Mouse (Mus musculus): ENCODE measurements at regions not wholly inside any gene's neighbourhood (a gene's known extent, or its start where the extent isn't known, plus 50 kb on each side); places are given as distances from the start of the nearest gene placed in this dataset.

DNA sequence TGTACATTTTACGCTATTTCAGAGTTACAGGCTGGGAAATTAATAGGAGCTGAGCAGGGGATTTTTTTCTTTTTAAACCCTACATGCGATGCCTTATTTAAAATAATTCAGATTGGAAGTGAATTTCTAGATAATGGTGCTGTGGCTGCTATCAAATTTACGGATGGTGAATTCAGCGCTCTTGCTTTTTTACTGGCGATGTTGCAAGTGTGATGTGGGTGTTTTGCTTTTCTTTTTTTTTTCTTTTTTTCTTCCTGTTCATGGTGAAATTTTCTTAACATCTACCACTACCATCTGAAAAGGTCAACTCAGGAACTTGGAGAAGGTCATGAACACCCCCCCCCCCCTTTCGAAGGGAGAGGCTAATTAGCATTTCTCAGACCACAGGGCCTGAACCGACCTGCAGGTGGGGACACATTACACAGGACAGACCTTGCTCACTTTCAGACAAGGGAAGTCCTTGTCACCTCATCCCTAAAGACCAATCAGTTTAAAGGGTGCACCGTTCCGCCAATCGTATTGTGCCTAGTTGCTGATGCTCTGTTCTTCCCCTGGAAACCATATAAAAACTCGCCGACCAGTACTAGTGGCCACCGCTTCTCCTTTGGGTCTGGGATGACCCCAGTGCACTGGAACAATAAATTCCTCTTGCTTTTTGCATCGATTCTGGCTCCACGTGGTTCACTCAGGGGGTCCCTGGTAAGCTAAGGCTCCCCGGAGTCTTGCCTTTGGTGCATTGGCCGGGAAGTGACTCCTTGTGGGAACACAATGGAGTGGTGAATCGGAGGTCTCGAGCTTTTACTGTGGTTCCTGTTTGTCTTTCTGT is 95.0 kb upstream of the Fbxo11 start:
- no peak overlapping the region for H3K9ac ChIP-seq
- H3K4me1 ChIP-seq (ENCODE audit: insufficient read depth) = no peaks in the 10 kb centered on the region
- no peak for ATAC-seq (ENCODE audit: insufficient read depth)
- H3K27ac ChIP-seq (ENCODE audit: low read depth) = no peak overlapping the region
- WGBS = 48% methylated on average over 19 of the region's 19 CpGs
- no peak overlapping the region for H3K4me3 ChIP-seq (ENCODE audit: low read depth, low read length)
- TF ChIP-seq CTCF (IDR thresholded peaks at IDR 0.05; ENCODE audit: low read depth) = no peak
- DNase-seq = no peak
- no peaks in the 10 kb centered on the region for H3K9me3 ChIP-seq (ENCODE audit: low read depth, low read length)
- no peaks in the 10 kb centered on the region for H3K27me3 ChIP-seq (ENCODE audit: insufficient read depth, low read length)
- H3K36me3 ChIP-seq (ENCODE audit: insufficient read depth) = no peaks in the 10 kb centered on the region
- no peak overlapping the region for H3K4me2 ChIP-seq

DNA sequence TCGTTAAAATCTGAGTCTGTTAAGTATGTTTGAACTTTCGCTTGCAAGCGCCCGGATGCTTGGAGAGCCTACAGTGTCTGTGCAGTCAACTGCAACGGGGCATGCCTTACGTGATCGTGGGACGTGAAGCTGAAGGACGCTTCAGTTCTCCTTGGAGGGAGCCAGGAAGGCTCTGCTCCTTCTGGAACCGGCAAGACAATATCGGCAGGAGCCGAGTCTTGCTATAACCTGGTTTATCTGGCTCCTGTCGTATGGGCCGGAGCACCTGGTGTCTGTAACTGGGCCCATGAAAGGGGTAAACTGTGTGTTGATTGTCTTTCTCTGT is 95.5 kb upstream of the Fbxo11 start:
- Histone ChIP-seq H3K27me3 (ENCODE audit: insufficient read depth, low read length) (no peaks in the 10 kb centered on the region), H3K4me1 (ENCODE audit: insufficient read depth) (no peaks in the 10 kb centered on the region), H3K4me3 (ENCODE audit: low read depth, low read length) (no peak overlapping the region), H3K9ac (no peak overlapping the region), H3K36me3 (ENCODE audit: insufficient read depth) (no peaks in the 10 kb centered on the region), H3K4me2 (no peak overlapping the region), H3K27ac (ENCODE audit: low read depth) (no peak overlapping the region), H3K9me3 (ENCODE audit: low read depth, low read length) (no peaks in the 10 kb centered on the region)
- ATAC-seq (ENCODE audit: insufficient read depth) (no peak), DNase-seq (no peak)
- WGBS = 72% methylated on average over 14 of the region's 14 CpGs
- TF ChIP-seq CTCF (IDR thresholded peaks at IDR 0.05; ENCODE audit: low read depth) = no peak

GRCm38 (mm10) chr17:88161766-88162165 is 96.7 kb upstream of the Fbxo11 start:
- H3K27ac ChIP-seq (ENCODE audit: low read depth) = no peak overlapping the region
- H3K4me1 ChIP-seq (ENCODE audit: insufficient read depth) = no peaks in the 10 kb centered on the region
- WGBS = 93% methylated on average over 8 of the region's 8 CpGs
- ATAC-seq (ENCODE audit: insufficient read depth) = no peak
- H3K4me3 ChIP-seq (ENCODE audit: low read depth, low read length) = no peak overlapping the region
- H3K27me3 ChIP-seq (ENCODE audit: insufficient read depth, low read length) = no peaks in the 10 kb centered on the region
- no peak overlapping the region for H3K9ac ChIP-seq
- DNase-seq = no peak
- H3K4me2 ChIP-seq = no peak overlapping the region
- TF ChIP-seq CTCF (IDR thresholded peaks at IDR 0.05; ENCODE audit: low read depth) = no peak
- no peaks in the 10 kb centered on the region for H3K9me3 ChIP-seq (ENCODE audit: low read depth, low read length)
- no peaks in the 10 kb centered on the region for H3K36me3 ChIP-seq (ENCODE audit: insufficient read depth)

DNA sequence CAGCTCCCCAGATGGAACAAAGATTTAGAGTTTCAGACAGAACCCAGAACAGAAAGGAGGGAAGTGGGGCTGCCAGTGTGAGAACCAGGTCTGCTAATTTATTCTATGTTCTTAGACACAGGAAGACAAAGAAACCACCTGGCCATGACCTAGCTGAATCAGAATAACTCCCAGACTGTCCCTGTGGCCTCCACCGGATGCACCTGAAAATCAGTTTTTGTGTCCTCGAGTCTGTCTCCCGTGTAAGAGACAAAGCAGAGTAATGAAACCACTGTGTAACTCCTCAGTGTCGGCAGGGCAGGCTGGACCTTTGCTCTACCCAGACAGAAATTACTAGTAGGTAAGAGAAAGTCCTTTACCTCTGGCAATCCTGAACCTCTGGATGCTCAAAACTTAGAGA is 99.7 kb upstream of the Fbxo11 start:
- no peak for DNase-seq
- 83% methylated on average over 4 of the region's 4 CpGs for WGBS

DNA sequence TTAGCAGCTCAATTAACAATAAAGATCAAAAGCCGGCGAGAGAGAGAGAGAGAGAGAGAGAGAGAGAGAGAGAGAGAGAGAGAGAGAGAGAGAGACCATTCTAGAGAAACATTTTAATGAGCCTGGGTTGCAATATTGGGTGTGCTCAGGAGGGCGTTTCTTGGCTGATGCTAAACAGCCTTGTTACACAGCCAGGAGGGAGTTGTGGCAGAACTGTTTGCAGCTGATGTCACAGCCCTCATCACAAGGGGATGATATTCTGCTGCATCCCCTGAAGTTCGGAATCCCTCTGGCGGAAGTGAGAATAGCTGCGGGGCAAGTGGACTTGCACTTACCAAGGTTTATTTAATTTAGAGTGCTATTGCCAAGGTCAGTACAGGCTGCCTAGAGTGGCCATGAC is 100.7 kb upstream of the Fbxo11 start:
- 83% methylated on average over 6 of the region's 6 CpGs for WGBS
- no peak for TF ChIP-seq CTCF (IDR thresholded peaks at IDR 0.05; ENCODE audit: low read depth)
- ATAC-seq (ENCODE audit: insufficient read depth) = no peak
- H3K27ac ChIP-seq (ENCODE audit: low read depth) = no peak overlapping the region
- no peak overlapping the region for H3K9ac ChIP-seq
- H3K4me3 ChIP-seq (ENCODE audit: low read depth, low read length) = no peak overlapping the region
- no peaks in the 10 kb centered on the region for H3K27me3 ChIP-seq (ENCODE audit: insufficient read depth, low read length)
- no peaks in the 10 kb centered on the region for H3K4me1 ChIP-seq (ENCODE audit: insufficient read depth)
- H3K36me3 ChIP-seq (ENCODE audit: insufficient read depth) = no peaks in the 10 kb centered on the region
- H3K9me3 ChIP-seq (ENCODE audit: low read depth, low read length) = no peaks in the 10 kb centered on the region
- no peak for DNase-seq
- no peak overlapping the region for H3K4me2 ChIP-seq

More for the DNA sequence above, 99.7 kb upstream of the Fbxo11 start:
- Histone ChIP-seq H3K9me3 (ENCODE audit: low read depth, low read length) (no peaks in the 10 kb centered on the region), H3K4me2 (no peak overlapping the region), H3K36me3 (ENCODE audit: insufficient read depth) (no peaks in the 10 kb centered on the region), H3K27me3 (ENCODE audit: insufficient read depth, low read length) (no peaks in the 10 kb centered on the region), H3K27ac (ENCODE audit: low read depth) (no peak overlapping the region), H3K4me1 (ENCODE audit: insufficient read depth) (no peaks in the 10 kb centered on the region), H3K4me3 (ENCODE audit: low read depth, low read length) (no peak overlapping the region), H3K9ac (no peak overlapping the region)
- TF ChIP-seq CTCF (IDR thresholded peaks at IDR 0.05; ENCODE audit: low read depth) = no peak
- ATAC-seq (ENCODE audit: insufficient read depth) = no peak

DNA sequence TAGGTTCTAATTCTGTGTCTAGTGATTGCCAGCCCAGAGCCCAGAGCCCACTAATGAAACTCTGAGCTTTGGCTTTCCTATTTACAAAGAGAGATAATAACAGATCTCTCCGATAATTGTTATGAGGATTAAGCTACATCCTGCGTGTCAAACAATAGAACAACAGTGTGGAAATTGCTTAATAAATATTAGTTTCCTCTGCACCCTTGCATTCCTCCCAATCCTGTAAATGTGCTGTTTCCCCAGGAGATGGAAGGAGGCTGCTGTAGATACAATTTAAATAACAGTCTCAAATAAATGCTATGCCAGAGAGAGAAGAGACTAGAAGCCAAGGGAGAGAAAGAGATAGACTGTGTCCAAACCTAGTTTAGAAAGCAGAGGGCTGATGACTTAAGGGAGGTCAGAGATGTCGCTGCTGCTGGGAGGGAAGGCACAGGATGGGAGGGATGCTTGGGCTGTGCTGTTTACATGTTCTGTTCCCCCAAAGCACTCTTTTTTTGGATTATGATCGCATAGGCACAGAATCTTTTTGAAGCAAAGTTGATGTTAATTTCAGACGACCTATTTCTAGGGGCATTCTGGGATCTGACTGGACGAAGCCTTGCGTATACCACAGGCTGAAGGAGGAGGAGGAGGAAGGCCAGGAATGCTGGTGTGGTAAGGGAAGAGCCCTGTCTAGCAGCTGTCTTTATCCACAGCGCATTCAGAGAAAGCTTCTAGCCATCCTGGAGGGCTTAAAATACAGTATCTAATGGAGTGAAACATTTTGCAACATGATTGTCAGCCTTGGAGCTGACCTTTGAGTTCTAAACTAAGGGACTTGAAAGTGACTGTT is 103.4 kb upstream of the Fbxo11 start:
- H3K9me3 ChIP-seq (ENCODE audit: low read depth, low read length) = no peaks in the 10 kb centered on the region
- no peak overlapping the region for H3K9ac ChIP-seq
- TF ChIP-seq CTCF (IDR thresholded peaks at IDR 0.05; ENCODE audit: low read depth) = no peak
- H3K27me3 ChIP-seq (ENCODE audit: insufficient read depth, low read length) = no peaks in the 10 kb centered on the region
- no peak overlapping the region for H3K4me3 ChIP-seq (ENCODE audit: low read depth, low read length)
- no peak overlapping the region for H3K4me2 ChIP-seq
- ATAC-seq (ENCODE audit: insufficient read depth) = no peak
- WGBS = 56% methylated on average over 8 of the region's 8 CpGs
- peak; percentile 11 for DNase-seq
- no peaks in the 10 kb centered on the region for H3K4me1 ChIP-seq (ENCODE audit: insufficient read depth)
- no peak overlapping the region for H3K27ac ChIP-seq (ENCODE audit: low read depth)
- H3K36me3 ChIP-seq (ENCODE audit: insufficient read depth) = no peaks in the 10 kb centered on the region

- DNase-seq = peak; percentile 80
- no peaks in the 10 kb centered on the region for H3K36me3 ChIP-seq (ENCODE audit: insufficient read depth)
- H3K9me3 ChIP-seq (ENCODE audit: low read depth, low read length) = no peaks in the 10 kb centered on the region; the same call in 1 of the 2 replicates
- H3K4me3 ChIP-seq (ENCODE audit: low read depth, low read length) = no peak overlapping the region
- H3K4me2 ChIP-seq = no peak overlapping the region
- no peak for TF ChIP-seq CTCF (IDR thresholded peaks at IDR 0.05; ENCODE audit: low read depth)
- ATAC-seq (ENCODE audit: insufficient read depth) = no peak
- 0 out of 2 replicates have a peak, but pooled peaks cover 4% of the 10 kb centered on the region for H3K4me1 ChIP-seq (ENCODE audit: insufficient read depth)
- WGBS = 45% methylated on average over 3 of the region's 3 CpGs
- H3K27me3 ChIP-seq (ENCODE audit: insufficient read depth, low read length) = no peaks in the 10 kb centered on the region
- H3K27ac ChIP-seq (ENCODE audit: low read depth) = no peak overlapping the region
- H3K9ac ChIP-seq = no peak overlapping the region
These were observed 106.5 kb upstream of the Fbxo11 start for GRCm38 (mm10) chr17:88171606-88172005.

Measured in lung, embryonic 14.5 days (tissue).